Mouse (Mus musculus) heart, postnatal 0 days (tissue): ENCODE results near the gene Slc39a11.

Experiments
- CTCF ChIP-seq: IDR thresholded peaks from 2 replicates; pipeline ENCODE4 v1.5.1; 2016; ENCODE audit warnings: antibody characterized with exemption, control low read depth, low read depth
- EP300 ChIP-seq: IDR thresholded peaks from 2 replicates; pipeline ENCODE4 v1.6.1; 2016; ENCODE audit warnings: antibody characterized with exemption, low read depth

DNA sequence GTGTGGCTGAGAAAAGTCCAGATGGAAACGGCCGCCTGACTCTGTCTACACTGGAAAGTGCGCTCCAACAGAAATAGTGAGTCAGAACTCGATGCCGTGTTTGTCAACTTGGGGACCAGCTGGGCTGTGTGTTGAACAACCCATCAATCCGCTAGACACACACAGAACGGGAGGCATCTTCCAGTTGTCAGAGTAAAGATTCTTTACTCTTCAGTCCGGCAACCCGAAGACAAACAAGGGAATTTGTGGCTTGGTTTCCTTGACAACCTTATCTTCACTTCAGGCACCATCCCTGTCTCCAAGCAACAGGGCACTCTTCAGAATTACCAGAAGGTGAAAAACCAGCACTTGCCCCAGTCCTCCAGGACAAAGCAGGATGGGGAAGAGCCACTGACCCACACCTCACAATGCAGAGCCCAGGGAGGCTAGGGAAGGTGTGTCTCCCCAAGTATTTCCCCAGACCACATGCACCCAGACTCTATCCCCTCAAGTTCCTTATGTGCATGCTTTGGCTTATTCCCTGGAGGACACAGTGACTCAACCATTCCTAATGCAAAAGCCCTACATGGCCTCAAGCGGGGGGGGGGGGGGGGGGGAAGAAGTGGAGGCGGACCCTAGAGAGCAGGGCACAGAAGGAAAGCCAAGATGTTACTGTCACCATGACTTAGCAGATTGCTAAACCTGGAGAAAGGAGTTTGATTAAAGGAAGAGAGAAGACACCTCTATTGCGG is 297.6 kb downstream of the Slc39a11 start:
- TF ChIP-seq CTCF (no peak), EP300 (no peak)
